8 mouse cellular contexts compared by ENCODE assay signal in genomic region chr1:37866286-37866685, GRCm38 (mm10). TPM values are rescaled to one million over a fixed set of nuclear protein-coding genes. Genes with fewer than 3 reads are reported as not detected.
A peak's percentile ranks its signal among the peaks of the same experiment; 100 is the strongest.
DNase-seq lines count a peak whose midpoint lies in the region; ATAC-seq lines count a peak whose summit lies in the region.

Gene Tsga10 (minus strand): TSS chr1:37866429.

- H3K9me3 ChIP-seq in kidney, embryonic 16.5 days (ENCODE audit: low read length): no peaks in the 10 kb centered on the region
- H3K9me3 ChIP-seq in intestine, embryonic 14.5 days (ENCODE audit: control insufficient read depth, low read length): no peaks in the 10 kb centered on the region
- H3K9me3 ChIP-seq in midbrain, embryonic 11.5 days (ENCODE audit: control insufficient read depth, low read length): no peaks in the 10 kb centered on the region

- H3K4me2 ChIP-seq in kidney, embryonic 16.5 days (replicated peaks; ENCODE audit: low read depth, low read length): peak within 1 kb of the TSS; percentile 88
- H3K4me2 ChIP-seq in intestine, embryonic 14.5 days (ENCODE audit: low read length): peak within 1 kb of the TSS; percentile 64
- H3K4me2 ChIP-seq in midbrain, embryonic 11.5 days: peak within 1 kb of the TSS; percentile 76

- no peak for DNase-seq in kidney, postnatal 25 days
- no peak for DNase-seq in intestine, embryonic 14.5 days (ENCODE audit: low spot score)
- no peak for DNase-seq in midbrain, embryonic 11.5 days (ENCODE audit: low spot score, missing footprints)
- no peak for DNase-seq in right cerebral cortex, postnatal 36 days (ENCODE audit: low spot score in 2 of 2)
- DNase-seq in yolk sac, embryonic 10.5 days (ENCODE audit: low spot score): no peak
- DNase-seq in right cerebral cortex, postnatal 10 days (ENCODE audit: low spot score in 2 of 2): no peak

- ATAC-seq in kidney, embryonic 16.5 days (ENCODE audit: low FRiP score, low TSS enrichment): no peak
- no peak for ATAC-seq in intestine, embryonic 14.5 days (replicated peaks; ENCODE audit: low FRiP score, low TSS enrichment, low read depth)
- ATAC-seq in midbrain, embryonic 11.5 days (ENCODE audit: low FRiP score): no peak

- peak within 1 kb of the TSS; percentile 83 for H3K9ac ChIP-seq in kidney, embryonic 16.5 days (replicated peaks; ENCODE audit: low read length)
- peak within 1 kb of the TSS; percentile 53 for H3K9ac ChIP-seq in intestine, embryonic 14.5 days (ENCODE audit: low read length)
- peak within 1 kb of the TSS; percentile 72 for H3K9ac ChIP-seq in midbrain, embryonic 11.5 days (ENCODE audit: low read length)

- peaks cover 5% of the 10 kb centered on the region; the same call in 1 of the 2 replicates for H3K4me1 ChIP-seq in kidney, embryonic 16.5 days (ENCODE audit: insufficient read depth, low read length)
- 0 out of 2 replicates have a peak, but pooled peaks cover 3% of the 10 kb centered on the region for H3K4me1 ChIP-seq in brown adipose tissue, adult 24 weeks (ENCODE audit: control insufficient read depth, insufficient read depth, insufficient read length, low read length)
- no peaks in the 10 kb centered on the region for H3K4me1 ChIP-seq in intestine, embryonic 14.5 days (replicated peaks; ENCODE audit: control insufficient read depth, insufficient read depth, low read length)
- H3K4me1 ChIP-seq in midbrain, embryonic 11.5 days (ENCODE audit: control insufficient read depth, insufficient read depth, low read length): no peaks in the 10 kb centered on the region; the same call in 1 of the 2 replicates

- H3K4me3 ChIP-seq in kidney, embryonic 16.5 days (ENCODE audit: low read length): peak within 1 kb of the TSS; percentile 76
- H3K4me3 ChIP-seq in brown adipose tissue, adult 24 weeks (ENCODE audit: insufficient read depth, low read depth, low read length): peak within 1 kb of the TSS; percentile 62
- H3K4me3 ChIP-seq in intestine, embryonic 14.5 days (ENCODE audit: low read depth, low read length): peak within 1 kb of the TSS; percentile 55
- H3K4me3 ChIP-seq in midbrain, embryonic 11.5 days (ENCODE audit: low read depth, low read length): peak within 1 kb of the TSS; percentile 60

- peak within 1 kb of the TSS; percentile 94 for H3K27ac ChIP-seq in kidney, embryonic 16.5 days (ENCODE audit: low read length)
- H3K27ac ChIP-seq in brown adipose tissue, adult 24 weeks (replicated peaks; ENCODE audit: low read depth, low read length): peak within 1 kb of the TSS; percentile 54
- H3K27ac ChIP-seq in intestine, embryonic 14.5 days (ENCODE audit: low read depth): peak within 1 kb of the TSS; percentile 55; the same call in 1 of the 2 replicates
- H3K27ac ChIP-seq in midbrain, embryonic 11.5 days (ENCODE audit: low read depth, low read length): peak within 1 kb of the TSS; percentile 64; the same call in 1 of the 2 replicates

- H3K27me3 ChIP-seq in kidney, embryonic 16.5 days (ENCODE audit: insufficient read depth, low read length): no peaks in the 10 kb centered on the region
- H3K27me3 ChIP-seq in intestine, embryonic 14.5 days (replicated peaks; ENCODE audit: control insufficient read depth, insufficient read depth, low read length): no peaks in the 10 kb centered on the region
- no peaks in the 10 kb centered on the region for H3K27me3 ChIP-seq in midbrain, embryonic 11.5 days (ENCODE audit: control insufficient read depth, insufficient read depth, low read length)

- WGBS in kidney, embryonic 16.5 days: 82% methylated on average over 6 of the region's 6 CpGs
- WGBS in intestine, embryonic 14.5 days: 87% methylated on average over 6 of the region's 6 CpGs
- 87% methylated on average over 6 of the region's 6 CpGs for WGBS in midbrain, embryonic 11.5 days

- H3K36me3 ChIP-seq in kidney, embryonic 16.5 days (ENCODE audit: insufficient read depth, low read length): no peaks in the 10 kb centered on the region
- no peaks in the 10 kb centered on the region for H3K36me3 ChIP-seq in intestine, embryonic 14.5 days (ENCODE audit: control insufficient read depth, insufficient read depth, low read length)
- no peaks in the 10 kb centered on the region for H3K36me3 ChIP-seq in midbrain, embryonic 11.5 days (ENCODE audit: control insufficient read depth, insufficient read depth, low read length)

RNA-seq across cellular contexts. Expression of gene Tsga10, which starts in this region (rescaled TPM):
- polyA plus RNA-seq in kidney, embryonic 16.5 days (2015; fragmentation: Nextera tagmentation; extraction: Ambion mirVana): 6.4 and 6.9 TPM in 2 replicates
- polyA plus RNA-seq in brown adipose tissue, adult 24 weeks (2012; ENCODE audit: insufficient read depth, insufficient read length, missing spikeins): 6.1 and 8.5 TPM in 2 replicates
- polyA plus RNA-seq in intestine, embryonic 14.5 days (2014; fragmentation: Nextera tagmentation; extraction: Ambion mirVana): 4.9 and 5.2 TPM in 2 replicates
- 19.8 and 21.1 TPM in 2 replicates for polyA plus RNA-seq in midbrain, embryonic 11.5 days (2014; fragmentation: Nextera tagmentation; extraction: Ambion mirVana)
